Mouse (Mus musculus): Measurements from ENCODE around the gene Snx20.
A peak's percentile ranks its signal among the peaks of the same experiment; 100 is the strongest.
"Not testable (repeated sequence)": the region's sequence is repeated elsewhere in the genome, so short reads cannot be mapped to it uniquely, and the experiment has no call there.

The Snx20 gene

DNA sequence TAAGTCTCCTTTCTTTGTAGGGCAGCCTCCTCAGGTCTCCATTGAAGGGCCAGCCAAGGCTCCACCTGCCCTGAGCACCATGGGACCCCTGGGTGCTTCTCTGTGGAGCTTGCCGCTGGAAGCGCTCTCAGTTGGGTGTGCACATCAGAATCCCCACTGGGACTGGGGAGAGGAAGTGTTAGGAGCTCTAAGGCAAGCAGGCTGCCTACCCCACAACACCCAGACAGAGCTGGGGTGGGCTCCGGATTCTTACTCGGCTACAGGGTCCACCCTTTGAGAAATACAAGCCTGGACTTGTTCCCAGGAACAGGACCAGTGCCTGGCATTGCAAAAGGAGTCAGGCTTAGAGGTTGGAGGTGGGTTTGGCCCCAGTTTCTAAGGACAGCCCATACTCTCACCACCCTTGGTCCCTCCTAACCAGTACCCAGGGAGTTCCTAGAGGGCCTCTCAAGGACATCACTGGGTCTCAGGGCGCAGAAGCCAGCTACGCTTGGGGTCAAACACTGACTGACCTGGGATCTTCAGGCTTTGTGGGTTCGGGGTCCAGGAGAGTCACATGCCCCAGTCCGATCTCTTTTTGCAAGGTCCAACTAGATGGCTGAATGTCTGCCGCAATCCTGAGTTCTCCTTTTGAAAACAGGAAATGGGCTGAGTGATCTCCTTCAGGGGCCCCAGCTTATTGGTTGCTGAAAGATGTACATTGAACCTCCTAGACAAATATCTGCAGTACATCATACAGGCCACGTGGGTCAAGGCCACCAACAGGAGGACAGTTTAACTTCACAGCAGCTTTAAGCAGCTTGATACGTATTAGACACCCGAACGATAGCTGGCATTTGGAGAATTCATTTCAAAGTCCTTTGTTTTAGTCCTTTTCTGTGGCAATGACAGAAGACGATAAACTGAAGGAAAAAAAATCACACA, at the start of gene Snx20:
TSS of gene Snx20 (minus strand) at position 655 of the 924 bp plus-strand sequence.
- DNase-seq (ENCODE audit: low read depth, low spot score), result peak; percentile 42

DNA sequence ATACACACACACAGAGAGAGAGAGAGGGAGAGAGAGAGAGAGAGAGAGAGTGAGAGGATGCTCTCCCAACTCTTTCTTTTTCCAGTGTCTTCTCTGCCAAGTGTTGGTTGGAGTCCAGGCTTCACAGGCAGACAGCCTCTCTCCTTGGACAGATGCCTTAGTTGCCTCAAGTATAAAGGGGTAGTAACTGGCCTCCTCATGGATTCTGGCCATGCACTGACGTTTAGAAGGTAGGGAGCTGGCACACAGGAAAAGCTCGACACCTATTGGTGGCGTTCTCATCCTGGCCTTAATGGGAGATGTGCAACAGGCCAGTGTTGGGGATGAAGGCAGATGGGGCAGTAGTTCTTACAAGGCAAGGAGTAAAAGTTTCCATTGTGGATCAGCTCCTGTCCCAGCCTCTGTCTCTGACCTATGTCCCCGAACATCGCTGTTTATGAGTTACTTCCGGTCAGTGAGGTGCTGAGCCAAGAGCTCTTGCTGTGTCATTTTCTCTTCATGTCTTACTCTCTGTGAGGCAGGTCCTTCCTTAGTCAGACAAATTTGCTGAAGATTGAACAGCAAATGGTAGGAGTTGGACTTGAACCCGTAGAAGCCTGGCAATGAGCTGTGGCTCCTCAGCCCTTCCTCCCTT, 47.8 kb upstream of the Snx20 start:
- no peak for DNase-seq (ENCODE audit: low read depth, low spot score)

DNA sequence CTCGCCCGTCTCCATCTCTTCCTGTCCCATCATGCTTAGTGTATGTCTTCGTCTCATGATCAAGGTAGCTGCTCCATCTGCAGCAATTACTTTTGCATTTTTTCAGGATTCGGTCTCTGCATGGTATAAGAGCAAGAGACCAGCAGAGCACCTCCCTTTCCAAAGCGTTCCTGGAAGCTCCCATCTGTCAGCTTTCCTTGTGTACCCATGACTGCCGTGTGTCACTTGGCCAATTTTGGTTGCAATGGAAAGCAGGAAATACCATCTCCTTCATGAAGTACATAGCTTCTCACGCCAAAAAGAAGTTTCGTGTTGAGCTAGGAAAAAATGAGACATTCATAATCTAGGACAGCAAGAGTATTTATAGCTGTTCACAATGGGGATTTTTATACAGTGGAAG, 45.1 kb upstream of the Snx20 start:
- DNase-seq (ENCODE audit: low read depth, low spot score), result no peak

DNA sequence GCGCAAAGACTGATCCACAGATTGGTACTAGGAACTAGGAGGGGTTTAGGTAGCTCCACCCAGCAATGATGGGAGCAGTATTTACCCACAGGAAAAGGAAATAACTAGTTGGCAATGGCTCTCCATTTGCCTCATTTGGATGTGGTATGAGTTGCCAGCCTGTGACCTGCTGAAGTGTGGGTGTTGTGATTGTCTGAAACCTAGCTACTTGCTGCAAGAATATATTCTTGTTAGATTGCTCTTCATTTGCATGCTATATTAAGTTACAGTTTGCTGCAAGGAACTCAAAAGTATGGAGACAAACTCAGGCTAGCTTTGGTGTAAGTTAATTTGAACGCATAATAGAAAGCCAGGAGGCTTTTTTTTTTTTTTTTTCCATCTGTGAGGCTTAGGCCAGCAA, 44.6 kb upstream of the Snx20 start:
- no peak for DNase-seq (ENCODE audit: low read depth, low spot score)

DNA sequence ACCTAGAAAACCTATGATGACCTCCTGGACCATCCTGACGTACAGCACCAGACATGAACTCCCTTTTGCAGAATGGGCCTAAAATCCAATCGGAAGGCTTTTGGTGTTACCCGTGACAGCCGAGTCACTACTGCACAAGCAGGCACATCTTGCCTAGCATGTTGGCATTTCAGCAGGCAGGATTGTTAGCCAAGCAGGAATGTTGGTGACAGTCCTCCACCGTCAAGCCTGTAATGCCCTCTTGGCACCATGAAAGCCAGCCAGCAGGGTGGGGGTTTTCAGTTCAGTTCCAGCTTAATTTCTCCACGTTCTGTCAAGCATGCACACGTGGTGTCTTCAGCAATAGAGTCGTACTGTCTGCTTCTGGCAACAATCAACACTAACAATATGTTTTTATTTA, 41.1 kb upstream of the Snx20 start:
- no peak for DNase-seq (ENCODE audit: low read depth, low spot score)

DNA sequence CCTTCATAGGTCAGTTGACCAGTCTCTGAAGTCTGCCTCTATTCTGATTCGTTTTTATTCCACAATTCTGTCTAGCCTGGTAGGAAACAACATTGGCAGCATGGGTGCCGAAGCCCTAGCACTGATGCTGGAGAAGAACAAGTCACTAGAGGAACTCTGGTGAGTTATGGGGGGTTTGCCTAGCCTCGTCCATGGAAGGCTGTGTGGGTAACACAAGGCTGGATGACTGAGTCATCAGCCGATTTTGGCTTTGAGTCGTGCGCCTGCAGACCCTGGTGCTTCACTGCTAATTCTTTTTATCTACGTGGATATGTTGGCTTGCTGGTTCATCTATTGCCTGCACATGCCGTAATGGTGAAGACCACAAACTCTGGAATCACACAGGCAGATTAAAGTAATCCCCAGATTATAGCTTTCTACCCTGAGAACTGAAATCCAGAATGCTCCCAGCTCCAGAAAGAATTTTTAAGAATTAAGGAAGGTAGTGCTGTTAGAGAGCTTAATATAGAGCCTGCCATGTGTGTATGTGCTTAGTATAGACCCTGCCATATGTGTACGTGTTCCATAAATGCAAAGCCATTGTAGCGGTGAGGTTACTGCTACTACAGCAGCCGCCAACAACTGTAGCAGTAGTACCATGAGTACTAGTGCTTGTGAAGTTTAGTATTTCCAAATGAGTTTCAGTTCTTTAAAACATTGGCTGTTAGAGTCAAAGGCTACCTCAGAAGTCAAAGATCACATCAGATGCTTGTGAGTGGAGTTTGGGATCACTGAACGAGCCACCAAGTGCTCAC, 39.6 kb upstream of the Snx20 start:
- no peak for DNase-seq (ENCODE audit: low read depth, low spot score)

DNA sequence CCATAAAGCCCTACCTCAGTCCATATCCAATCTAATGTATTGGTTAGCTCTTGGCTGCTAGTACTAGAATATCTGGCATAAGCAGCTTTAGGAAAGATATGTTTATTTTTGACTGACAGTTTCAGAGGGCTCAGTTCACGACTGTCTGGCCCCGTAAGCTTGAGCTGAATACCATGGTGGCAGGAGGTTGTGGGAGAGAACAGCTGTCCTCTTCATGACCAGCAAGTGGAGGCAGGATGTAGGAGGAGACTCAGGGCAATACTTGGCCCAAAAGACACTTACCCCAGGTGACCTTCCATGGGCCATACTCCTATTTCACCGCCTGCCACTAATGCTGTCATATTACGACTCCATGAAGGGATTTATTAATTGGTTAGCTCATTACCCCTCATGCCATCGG, 37.9 kb upstream of the Snx20 start:
- DNase-seq (ENCODE audit: low read depth, low spot score), result no peak

DNA sequence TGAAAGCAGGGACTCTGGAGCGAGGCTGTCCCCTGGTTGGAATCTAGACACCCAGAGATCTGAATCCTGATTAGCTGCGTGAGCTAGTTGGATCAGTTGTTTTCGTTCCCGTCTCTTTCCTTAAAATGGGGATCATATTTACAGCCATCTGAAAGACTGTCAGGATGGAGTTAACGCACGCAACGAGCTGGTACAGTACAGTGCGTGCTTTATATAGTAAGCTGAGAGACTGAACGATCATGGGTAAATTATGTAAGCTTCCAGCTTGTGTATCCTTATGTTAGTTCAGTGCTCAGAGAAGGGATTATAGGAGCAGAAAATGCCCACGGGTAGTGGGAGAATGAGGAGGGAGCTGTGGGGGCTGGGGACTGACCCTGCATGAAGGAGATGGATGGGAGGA, 35.6 kb upstream of the Snx20 start:
- DNase-seq (ENCODE audit: low read depth, low spot score), result no peak

DNA sequence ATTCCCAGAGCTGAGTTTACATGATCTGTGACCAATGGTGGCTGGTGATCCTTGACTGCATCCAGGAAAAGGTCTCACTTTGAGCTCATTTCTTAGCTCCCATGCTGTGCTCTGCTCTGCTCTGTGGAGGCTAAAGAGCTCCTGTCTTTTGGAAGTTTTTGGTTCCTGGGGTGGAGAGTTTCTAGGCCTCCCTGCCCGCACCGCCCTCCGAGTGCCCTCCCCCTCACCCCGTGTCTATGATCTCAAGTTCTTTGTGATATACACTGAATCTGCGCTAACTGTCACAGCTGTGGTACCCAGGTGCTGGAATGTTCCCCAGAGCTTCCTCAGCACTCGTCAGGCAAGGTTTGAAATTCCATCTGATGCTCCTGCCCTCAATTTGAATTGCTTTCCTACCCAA, 34.9 kb upstream of the Snx20 start:
- no peak for DNase-seq (ENCODE audit: low read depth, low spot score)

DNA sequence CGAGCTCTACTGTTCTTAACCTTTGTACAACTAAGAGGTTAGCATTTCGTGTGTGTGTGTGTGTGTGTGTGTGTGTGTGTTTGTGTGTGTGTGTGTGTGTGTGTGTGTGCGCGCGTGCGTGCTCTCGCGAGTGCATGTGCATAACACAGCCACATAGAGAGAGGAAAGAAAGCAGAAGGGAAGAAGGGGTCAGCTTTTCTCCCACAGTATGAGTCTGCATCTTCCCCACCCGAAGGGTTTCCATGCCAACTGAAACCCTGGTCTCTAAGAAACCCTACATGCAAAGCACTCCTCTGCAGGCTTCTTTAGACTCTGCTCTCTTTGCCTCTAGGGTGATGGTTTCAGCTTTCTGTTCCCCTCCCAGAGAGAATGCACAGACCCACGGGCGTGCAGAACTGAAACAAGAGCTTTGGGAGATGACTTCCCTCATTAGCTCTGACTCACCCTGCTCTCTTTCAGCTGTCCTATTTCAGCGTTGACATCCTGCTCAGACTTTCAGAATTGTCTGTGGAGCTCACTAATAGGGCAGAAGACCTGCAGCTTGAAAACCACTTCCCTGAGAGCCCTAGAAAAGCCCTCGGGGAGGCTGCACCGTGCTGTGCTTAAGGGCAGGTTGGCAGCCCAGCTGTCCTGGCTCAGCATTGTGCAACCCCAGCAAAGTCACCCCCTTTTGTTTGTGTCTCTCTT, 32.6 kb upstream of the Snx20 start:
- DNase-seq (ENCODE audit: low read depth, low spot score), result no peak

DNA sequence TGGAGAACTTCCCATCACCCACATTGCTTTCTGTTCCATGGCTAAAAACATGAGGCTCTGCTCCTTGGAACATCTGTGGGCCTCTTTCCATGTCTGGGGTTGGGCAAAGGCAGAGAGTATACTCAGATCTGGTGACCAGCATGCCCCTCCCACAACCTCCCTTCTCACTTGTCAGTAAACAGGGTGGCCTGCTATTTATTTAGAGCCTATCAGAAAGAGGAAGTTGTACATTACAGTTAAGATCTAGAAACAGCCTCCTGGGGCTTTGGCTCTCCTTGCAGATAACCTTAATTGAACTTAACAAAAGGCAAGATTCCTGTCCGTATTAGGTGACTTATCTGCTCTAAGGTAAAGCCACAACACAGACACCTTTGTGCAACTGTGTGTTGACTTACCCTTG, 30.5 kb upstream of the Snx20 start:
- DNase-seq (ENCODE audit: low read depth, low spot score), result no peak

DNA sequence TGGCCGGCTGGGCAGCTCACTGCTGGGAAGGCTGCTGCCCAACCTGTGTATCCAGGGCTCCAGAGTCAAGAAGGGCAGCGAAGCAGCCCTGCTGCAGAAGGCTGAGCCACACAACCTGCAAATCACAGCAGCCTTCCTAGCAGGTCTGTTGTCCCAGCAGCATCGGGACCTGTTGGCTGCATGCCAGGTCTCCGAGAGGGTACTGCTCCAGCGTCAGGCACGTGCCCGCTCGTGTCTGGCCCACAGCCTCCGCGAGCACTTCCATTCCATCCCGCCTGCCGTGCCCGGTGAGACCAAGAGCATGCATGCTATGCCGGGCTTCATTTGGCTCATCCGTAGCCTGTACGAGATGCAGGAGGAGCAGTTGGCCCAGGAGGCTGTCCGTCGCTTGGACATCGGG, 29.0 kb upstream of the Snx20 start:
- peak; percentile 57 for DNase-seq (ENCODE audit: low read depth, low spot score)

DNA sequence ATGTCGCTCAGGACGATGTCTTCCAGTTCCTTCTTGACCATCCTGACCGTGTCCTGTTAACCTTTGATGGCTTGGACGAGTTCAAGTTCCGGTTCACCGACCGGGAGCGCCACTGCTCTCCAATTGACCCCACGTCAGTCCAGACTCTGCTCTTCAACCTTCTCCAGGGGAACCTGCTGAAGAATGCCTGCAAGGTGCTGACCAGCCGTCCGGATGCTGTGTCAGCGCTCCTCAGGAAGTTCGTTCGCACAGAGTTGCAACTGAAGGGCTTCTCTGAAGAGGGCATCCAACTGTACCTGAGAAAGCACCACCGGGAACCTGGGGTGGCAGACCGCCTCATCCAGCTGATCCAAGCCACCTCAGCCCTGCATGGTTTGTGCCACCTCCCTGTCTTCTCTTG, 28.2 kb upstream of the Snx20 start:
- no peak for DNase-seq (ENCODE audit: low read depth, low spot score)

DNA sequence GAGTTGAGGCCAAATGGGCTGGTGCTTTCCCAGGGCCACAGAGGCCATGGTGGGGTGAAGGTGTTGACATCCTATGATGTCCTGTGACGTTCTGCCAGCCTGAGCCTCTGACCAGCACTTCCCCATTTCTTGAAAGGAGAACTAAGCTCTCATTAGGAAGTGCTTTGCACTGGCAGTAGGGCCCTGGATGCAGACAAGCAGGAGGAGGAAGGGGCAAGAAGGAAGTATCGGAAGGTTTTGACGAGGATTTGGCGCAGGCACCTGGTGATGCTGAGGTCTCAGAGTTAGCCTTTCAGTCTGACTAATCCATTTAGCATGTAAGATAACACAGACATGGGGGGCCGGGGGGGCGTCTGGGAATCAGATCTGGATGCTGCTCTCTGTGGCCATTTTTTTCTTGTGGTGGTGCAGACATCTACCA, 26.5 kb upstream of the Snx20 start:
- no peak for DNase-seq (ENCODE audit: low read depth, low spot score)

DNA sequence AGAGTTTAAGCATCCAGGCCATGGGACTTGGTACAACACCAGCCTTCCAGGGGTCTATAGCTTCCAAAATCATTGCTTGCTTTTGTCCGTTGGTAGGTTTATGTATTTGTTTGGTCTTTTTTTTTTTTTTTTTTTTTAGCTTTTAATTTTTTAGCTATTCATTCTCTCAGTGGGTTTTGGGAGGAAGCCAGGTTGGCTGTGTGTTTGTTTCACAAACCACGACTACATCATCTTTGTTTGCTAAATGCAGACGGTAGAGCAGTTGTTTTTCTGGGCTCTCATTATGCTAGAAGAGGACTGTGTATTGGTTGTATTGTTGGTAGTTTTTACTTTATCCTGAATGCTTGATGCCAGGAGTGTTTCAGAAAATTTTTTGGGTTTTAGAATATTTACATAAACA, 23.9 kb upstream of the Snx20 start:
- DNase-seq (ENCODE audit: low read depth, low spot score), result no peak

DNA sequence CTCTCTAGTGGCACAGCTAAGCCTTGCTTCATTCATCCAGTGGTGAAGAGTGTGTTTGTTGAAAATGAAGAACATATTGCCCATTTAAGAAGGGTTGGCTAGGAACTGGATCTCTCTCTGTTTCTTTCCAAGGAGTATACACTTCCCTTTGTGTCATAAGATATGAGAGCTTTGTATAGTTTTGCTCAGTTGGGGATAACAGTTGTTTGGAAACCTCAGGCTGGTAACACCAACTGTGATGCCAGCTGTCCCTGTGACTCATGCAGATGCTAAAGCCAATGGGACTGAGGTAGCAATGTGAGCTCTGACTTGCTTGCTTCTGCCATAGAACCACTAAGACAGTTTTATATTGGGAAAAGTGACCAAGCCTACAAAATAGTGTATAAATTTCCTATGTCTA, 19.4 kb upstream of the Snx20 start:
- no peak for DNase-seq (ENCODE audit: low read depth, low spot score)

DNA sequence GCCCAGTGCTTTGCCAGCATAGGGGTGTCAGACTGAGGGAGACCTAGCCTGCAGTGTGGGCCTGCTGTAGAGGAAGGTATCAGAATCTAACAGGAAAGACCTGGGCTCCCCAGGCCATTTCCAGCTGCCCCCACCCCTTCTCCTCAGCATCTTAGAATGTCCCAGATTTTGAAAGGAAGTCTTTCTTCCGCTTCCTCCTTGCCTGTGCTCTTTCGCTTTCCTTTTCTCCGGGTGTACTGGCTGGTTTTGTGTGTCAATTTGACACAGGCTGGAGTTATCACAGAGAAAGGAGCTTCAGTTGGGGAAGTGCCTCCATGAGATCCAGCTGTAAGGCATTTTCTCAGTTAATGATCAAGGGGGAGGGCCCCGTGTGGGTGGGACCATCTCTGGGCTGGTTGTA, 15.2 kb upstream of the Snx20 start:
- not testable (repeated sequence) for DNase-seq (ENCODE audit: low read depth, low spot score)

DNA sequence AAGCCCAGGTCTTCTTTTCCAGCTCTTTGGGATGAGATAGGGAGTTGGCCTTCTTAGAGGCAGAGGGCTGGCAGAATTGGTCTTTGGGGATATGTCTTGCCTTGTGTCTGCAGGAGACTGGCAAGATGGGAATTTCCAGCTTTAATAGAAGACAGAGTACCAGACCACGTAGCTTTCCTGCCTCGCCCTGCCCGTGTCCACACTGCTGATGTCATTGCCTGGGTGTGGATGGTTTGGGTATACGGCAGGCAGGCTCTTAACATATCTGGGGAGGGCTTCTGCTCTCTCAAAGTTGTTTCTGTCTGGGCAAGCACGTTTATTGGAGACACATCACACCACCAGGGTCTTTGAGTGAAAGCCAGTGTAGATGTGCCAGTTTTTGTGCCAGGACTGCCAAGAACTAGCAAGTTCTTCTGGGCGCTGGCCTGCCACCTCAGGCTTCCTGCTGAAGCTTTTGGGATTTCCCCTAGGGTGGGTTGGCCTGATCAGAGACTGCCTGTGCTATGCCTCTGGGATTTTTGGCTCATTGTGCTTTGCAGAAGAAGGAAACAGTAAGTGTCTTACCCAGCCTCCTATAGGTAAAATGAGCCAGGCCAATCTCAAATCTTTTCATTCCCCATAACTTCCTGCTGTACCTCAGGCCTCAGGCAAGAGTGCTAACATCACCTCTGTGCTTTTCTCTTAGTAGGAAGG, 14.2 kb upstream of the Snx20 start:
- no peak for DNase-seq (ENCODE audit: low read depth, low spot score)

DNA sequence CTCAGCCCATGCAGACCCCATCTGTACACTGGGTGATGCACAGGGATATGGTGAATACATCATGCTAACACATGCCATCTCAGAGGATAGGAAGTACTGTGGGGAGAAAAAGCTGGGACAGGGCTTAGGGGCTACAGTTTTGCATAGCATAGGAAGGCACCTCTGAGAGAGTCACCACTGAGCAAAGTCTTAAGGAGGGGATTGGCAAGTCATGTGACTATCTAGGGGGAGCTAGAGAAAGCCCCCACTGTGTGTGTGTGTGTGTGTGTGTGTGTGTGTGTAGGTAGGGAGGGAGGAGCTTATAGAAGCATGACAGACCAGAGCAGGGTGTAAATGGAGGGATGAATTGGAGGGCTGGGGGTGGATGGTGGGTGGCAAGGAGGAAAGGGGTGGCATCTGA, 12.4 kb upstream of the Snx20 start:
- no peak for DNase-seq (ENCODE audit: low read depth, low spot score)

DNA sequence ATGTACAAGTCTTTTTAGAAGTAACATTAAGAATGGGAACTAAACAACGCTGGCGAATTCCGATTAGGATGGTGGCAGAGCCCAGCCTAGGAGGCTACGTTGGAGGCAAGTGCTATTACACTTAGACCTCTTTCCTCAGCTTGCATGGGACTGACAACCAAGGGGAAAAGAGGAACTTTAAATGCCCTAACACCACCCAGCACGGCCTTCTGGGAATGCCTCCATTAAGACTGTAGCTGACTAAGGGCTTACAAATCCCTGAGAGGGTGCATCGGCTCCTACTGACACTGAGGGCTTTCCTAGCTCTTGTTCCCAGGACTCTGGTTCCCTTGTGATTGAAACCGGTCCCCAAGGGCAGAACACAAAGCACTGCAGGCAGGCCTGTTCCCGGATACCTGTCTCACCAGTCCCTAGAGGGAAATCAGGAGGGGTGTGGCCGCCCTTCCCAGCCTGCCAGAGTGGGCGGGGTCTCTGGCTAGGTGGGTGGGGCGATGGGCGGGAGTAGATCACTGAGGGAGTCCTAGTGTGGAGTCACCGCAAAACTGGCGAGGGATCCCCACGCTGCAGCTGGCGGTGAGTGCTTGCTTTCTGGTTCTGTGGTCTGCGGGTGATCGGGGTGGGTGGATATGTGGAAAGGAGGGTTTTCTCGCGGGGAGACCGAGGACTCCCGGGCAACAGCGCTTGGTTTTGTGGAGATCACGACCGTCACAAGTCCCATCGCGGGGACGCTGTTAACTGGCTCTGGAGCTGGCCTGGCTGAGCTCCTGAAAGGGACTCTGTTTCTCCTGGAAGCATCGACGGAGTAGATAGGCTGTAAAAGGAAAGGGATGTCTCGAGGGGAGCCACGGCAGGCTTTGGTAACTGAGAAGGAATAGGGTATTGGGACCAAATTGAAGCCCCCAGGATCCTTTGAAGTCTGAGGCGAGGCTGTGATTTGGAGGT, 11.2 kb upstream of the Snx20 start, which contains the start of gene Nod2:
TSS of gene Nod2 (plus strand) at position 479 of the 942 bp plus-strand sequence.
- peak; percentile 97 for DNase-seq (ENCODE audit: low read depth, low spot score)

Measured in ZHBTc4 (cell line).